Mouse (Mus musculus): ENCODE measurements around the gene Scd1.
A peak's percentile ranks its signal among the peaks of the same experiment; 100 is the strongest.
"Not testable (repeated sequence)": the region's sequence is repeated elsewhere in the genome, so short reads cannot be mapped to it uniquely, and the experiment has no call there.

Gene Scd1

GRCm38 (mm10) chr19:44400076-44400475 lies 7.6 kb downstream of the Scd1 start:
- DNase-seq (ENCODE audit: low spot score in 2 of 2): no peak

GRCm38 (mm10) chr19:44396742-44397141 lies 10.9 kb downstream of the Scd1 start:
- DNase-seq (ENCODE audit: low spot score in 2 of 2): no peak

- no peak for DNase-seq (ENCODE audit: low spot score in 2 of 2)
These were observed 12.7 kb downstream of the Scd1 start for GRCm38 (mm10) chr19:44394972-44395371.

- no peak for DNase-seq (ENCODE audit: low spot score in 2 of 2)
These were observed 13.7 kb downstream of the Scd1 start for GRCm38 (mm10) chr19:44393962-44394422.

GRCm38 (mm10) chr19:44392339-44393009 lies 15.2 kb downstream of the Scd1 start:
- no peak for DNase-seq (ENCODE audit: low spot score in 2 of 2)

GRCm38 (mm10) chr19:44391856-44392255 lies 15.8 kb downstream of the Scd1 start:
- DNase-seq (ENCODE audit: low spot score in 2 of 2): no peak

GRCm38 (mm10) chr19:44389507-44389906 lies 18.2 kb downstream of the Scd1 start:
- no peak for DNase-seq (ENCODE audit: low spot score in 2 of 2)

GRCm38 (mm10) chr19:44388475-44389428 lies 18.9 kb downstream of the Scd1 start:
- peak; percentile 79 to 80 for DNase-seq (ENCODE audit: low spot score in 2 of 2)

- DNase-seq (ENCODE audit: low spot score in 2 of 2): no peak
These were observed 19.8 kb downstream of the Scd1 start for GRCm38 (mm10) chr19:44387746-44388474.

- no peak for DNase-seq (ENCODE audit: low spot score in 2 of 2)
These were observed 20.5 kb downstream of the Scd1 start for GRCm38 (mm10) chr19:44387089-44387671.

GRCm38 (mm10) chr19:44385887-44386498 lies 21.7 kb downstream of the Scd1 start:
- DNase-seq (ENCODE audit: low spot score in 2 of 2): no peak

GRCm38 (mm10) chr19:44382682-44383321 lies 24.9 kb downstream of the Scd1 start:
- DNase-seq (ENCODE audit: low spot score in 2 of 2): no peak

GRCm38 (mm10) chr19:44380065-44380464 lies 27.6 kb downstream of the Scd1 start:
- DNase-seq (ENCODE audit: low spot score in 2 of 2): no peak

- DNase-seq (ENCODE audit: low spot score in 2 of 2): no peak
These were observed 28.6 kb downstream of the Scd1 start for GRCm38 (mm10) chr19:44379090-44379489.

- no peak for DNase-seq (ENCODE audit: low spot score in 2 of 2)
These were observed 29.9 kb downstream of the Scd1 start for GRCm38 (mm10) chr19:44377629-44378375.

- DNase-seq (ENCODE audit: low spot score in 2 of 2): no peak
These were observed 31.1 kb downstream of the Scd1 start for GRCm38 (mm10) chr19:44376511-44376951.

- DNase-seq (ENCODE audit: low spot score in 2 of 2): peak; percentile 43 to 62
These were observed 34.7 kb downstream of the Scd1 start for GRCm38 (mm10) chr19:44372969-44373368.

- DNase-seq (ENCODE audit: low spot score in 2 of 2): no peak
These were observed 37.4 kb downstream of the Scd1 start for GRCm38 (mm10) chr19:44370231-44370630.

GRCm38 (mm10) chr19:44369371-44369770 lies 38.3 kb downstream of the Scd1 start:
- no peak for DNase-seq (ENCODE audit: low spot score in 2 of 2)

- not testable (repeated sequence) for DNase-seq (ENCODE audit: low spot score in 2 of 2)
These were observed 40.6 kb downstream of the Scd1 start for GRCm38 (mm10) chr19:44367076-44367475.
